Mouse (Mus musculus) G1E (cell line): ENCODE data around the gene Pdss1. TPM values are rescaled to one million over a fixed set of nuclear protein-coding genes. Genes with fewer than 3 reads are reported as not detected.
"Not testable (repeated sequence)": the region's sequence is repeated elsewhere in the genome, so short reads cannot be mapped to it uniquely, and the experiment has no call there.

Experiments
- ATAC-seq: 2 replicates; pipeline ENCODE4 v1.8.0; 2016; ENCODE audit warnings: mild to moderate bottlenecking; ENCODE audit not compliant: insufficient number of reproducible peaks, poor library complexity, low FRiP score, severe bottlenecking; ENCODE audit errors: extremely low read depth
- DNase-seq: peaks from one replicate; pipeline ENCODE4 v3.0.0; 2012; ENCODE audit warnings: low spot score
- H3K27me3 ChIP-seq: 2 replicates; pipeline ENCODE4 v1.6.1; 2012; ENCODE audit warnings: mild to moderate bottlenecking, low read length, inconsistent platforms; ENCODE audit not compliant: insufficient read depth
- H3K36me3 ChIP-seq: replicated peaks from 2 replicates; pipeline ENCODE3; 2012; ENCODE audit warnings: mild to moderate bottlenecking, inconsistent platforms
- H3K4me1 ChIP-seq: 2 replicates; pipeline ENCODE4 v1.6.1; 2012; ENCODE audit warnings: low read depth, low read length, inconsistent platforms, mixed read lengths; ENCODE audit not compliant: insufficient read depth
- H3K4me3 ChIP-seq: 2 replicates; pipeline ENCODE4 v1.5.1; 2012; ENCODE audit warnings: low read depth, mild to moderate bottlenecking, inconsistent platforms, low read length, moderate library complexity, mixed read lengths
- H3K9me3 ChIP-seq: replicated peaks from 2 replicates; pipeline ENCODE4 v1.6.1; 2012; ENCODE audit warnings: inconsistent platforms
- CTCF ChIP-seq: IDR thresholded peaks from 2 replicates; pipeline ENCODE4 v1.5.1; 2012; ENCODE audit warnings: low read depth, low read length, inconsistent platforms, mixed read lengths
- GATA1 ChIP-seq: IDR thresholded peaks from 2 replicates; pipeline ENCODE4 v1.6.1; 2012; ENCODE audit warnings: borderline replicate concordance, low read length, inconsistent platforms, mixed read lengths
- GATA2 ChIP-seq: IDR thresholded peaks from 2 replicates; pipeline ENCODE4 v1.6.1; 2012; ENCODE audit warnings: low read depth, low read length, inconsistent platforms, borderline replicate concordance
- POLR2AphosphoS5 ChIP-seq: IDR thresholded peaks from 2 replicates; pipeline ENCODE4 v1.6.1; 2012; ENCODE audit warnings: low read depth, low read length, inconsistent platforms; ENCODE audit not compliant: insufficient replicate concordance
- TAL1 ChIP-seq: conservative IDR thresholded peaks from 2 replicates; pipeline ENCODE4 v1.6.1; 2012; ENCODE audit warnings: low read depth, low read length, inconsistent platforms, mixed read lengths
- polyA plus RNA-seq: library from polyadenylated mRNA; stranded (reverse); fragments of >175 nt; gene quantifications from 2 replicates; pipeline ENCODE4 v1.2.3, GENCODE M21; 2012
- total RNA-seq, 2 experiments: library from RNA; stranded (forward) in 1 of 2; stranded (reverse) in 1 of 2; fragments of 200-1000 nt in 1 of 2; fragments of >200 nt in 1 of 2; fragmentation: Nextera tagmentation in 1 of 2; gene quantifications; 2 replicates each; pipeline ENCODE4 v1.2.3; 2014 to 2017

Gene Pdss1
- total and polyA plus RNA-seq, 3 experiments, result 13.5 to 21.9 (median 19.6) TPM

DNA sequence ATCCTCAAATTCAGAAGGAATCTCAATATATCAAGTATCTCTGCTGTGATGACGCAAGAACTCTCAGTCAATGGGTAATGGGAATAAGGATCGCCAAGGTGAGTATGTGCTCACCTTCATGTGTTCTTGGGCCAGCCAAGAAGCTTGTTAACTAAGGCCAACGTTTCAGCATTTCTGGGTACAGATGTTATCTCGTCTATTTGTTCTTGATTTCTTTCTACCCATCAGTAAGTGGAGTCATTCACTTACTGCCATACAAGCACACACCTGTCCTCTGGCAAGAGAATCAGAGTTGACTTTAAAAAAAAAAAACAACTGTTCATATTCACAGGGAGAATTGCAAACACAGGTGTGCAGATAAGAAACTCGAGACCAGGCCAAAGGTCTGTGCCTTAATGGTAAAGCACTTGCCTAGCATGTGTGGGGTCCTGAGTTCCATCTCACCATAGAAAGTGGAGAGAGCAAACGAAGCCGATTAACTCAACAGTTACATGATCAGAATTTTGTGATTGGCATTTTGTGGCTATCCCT lies 28.4 kb upstream of the Pdss1 start:
- DNase-seq, result no peak
- H3K27me3 ChIP-seq, result no peaks in the 10 kb centered on the region
- TF ChIP-seq GATA2, result no peak
- no peak for TF ChIP-seq GATA1
- no peak for TF ChIP-seq CTCF
- no peak for TF ChIP-seq POLR2AphosphoS5
- TF ChIP-seq TAL1, result no peak
- H3K4me3 ChIP-seq, result no peak overlapping the region
- ATAC-seq, result no peak
- no peaks in the 10 kb centered on the region for H3K4me1 ChIP-seq
- no peaks in the 10 kb centered on the region for H3K9me3 ChIP-seq
- H3K36me3 ChIP-seq, result peaks cover 79% of the 10 kb centered on the region

DNA sequence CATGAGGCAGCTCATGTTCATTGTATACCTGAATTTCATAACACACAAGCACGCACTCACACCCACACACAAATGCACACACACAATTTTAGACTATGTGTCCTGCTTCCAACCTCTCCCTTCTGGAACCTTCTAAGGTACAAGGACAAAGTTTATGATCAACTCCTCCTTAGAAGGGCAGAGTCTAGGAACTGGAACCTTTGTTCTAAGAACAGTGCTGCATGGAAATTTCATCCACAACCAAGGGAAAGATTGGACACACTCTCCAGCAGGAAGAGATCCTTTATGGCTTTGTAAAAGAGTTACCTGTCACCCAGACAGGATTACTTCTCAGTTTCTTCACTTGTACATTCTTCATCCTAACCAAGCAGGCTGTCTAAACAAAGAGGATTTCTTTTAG lies 22.2 kb upstream of the Pdss1 start:
- Histone ChIP-seq H3K36me3 (peaks cover 71% of the 10 kb centered on the region), H3K27me3 (no peaks in the 10 kb centered on the region), H3K4me3 (no peak overlapping the region), H3K4me1 (no peaks in the 10 kb centered on the region), H3K9me3 (no peaks in the 10 kb centered on the region)
- ATAC-seq, result no peak
- DNase-seq, result no peak
- TF ChIP-seq CTCF (no peak), TAL1 (no peak), POLR2AphosphoS5 (no peak), GATA1 (no peak), GATA2 (no peak)

DNA sequence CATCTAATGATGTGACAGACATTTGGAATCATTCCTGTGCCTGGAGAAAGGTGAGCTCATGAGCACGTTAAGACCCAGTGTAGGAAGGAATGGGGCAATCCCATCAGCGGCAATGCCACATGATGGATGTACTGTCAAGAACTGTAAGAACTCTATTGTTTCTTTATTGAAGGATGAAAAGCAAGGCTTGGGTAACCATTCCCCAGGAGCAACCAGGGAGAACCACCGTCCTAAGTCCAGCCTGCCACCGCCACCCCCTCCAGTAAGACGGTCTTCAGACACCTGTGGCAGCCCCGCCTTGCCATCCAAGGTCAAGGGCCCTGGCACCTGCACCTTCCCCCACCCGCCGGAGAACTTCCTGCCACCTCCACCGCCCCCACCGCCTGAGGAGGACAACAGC lies 20.7 kb upstream of the Pdss1 start:
- ATAC-seq, result no peak
- Histone ChIP-seq H3K4me3 (no peak overlapping the region), H3K9me3 (no peaks in the 10 kb centered on the region), H3K4me1 (no peaks in the 10 kb centered on the region), H3K36me3 (peaks cover 59% of the 10 kb centered on the region), H3K27me3 (peaks cover 4% of the 10 kb centered on the region; the same call in 1 of the 2 replicates)
- DNase-seq, result no peak
- TF ChIP-seq GATA1, result no peak
- TF ChIP-seq CTCF, result no peak
- no peak for TF ChIP-seq TAL1
- TF ChIP-seq GATA2, result no peak
- TF ChIP-seq POLR2AphosphoS5, result no peak

DNA sequence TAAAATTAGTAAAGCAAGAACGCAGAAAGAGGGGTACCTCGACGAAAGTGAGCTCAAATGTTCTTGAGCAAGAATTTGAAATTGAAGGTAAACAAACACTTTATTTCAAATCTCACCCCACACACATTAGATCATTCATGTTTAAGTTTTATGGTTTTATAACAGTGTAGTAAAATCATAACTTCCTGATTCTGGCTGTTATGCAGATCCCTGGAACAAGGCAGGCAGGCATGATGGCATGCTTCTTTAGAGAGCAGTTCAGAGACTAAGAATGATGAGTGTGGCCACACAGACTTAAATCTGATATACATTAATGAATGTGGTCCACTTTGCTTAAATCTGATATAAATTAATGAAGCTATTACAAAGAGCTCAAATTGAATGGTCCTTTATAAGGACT lies 18.7 kb upstream of the Pdss1 start:
- Histone ChIP-seq H3K4me1 (no peaks in the 10 kb centered on the region), H3K4me3 (no peak overlapping the region), H3K36me3 (peaks cover 41% of the 10 kb centered on the region), H3K27me3 (peaks cover 4% of the 10 kb centered on the region; the same call in 1 of the 2 replicates), H3K9me3 (no peaks in the 10 kb centered on the region)
- no peak for TF ChIP-seq CTCF
- no peak for TF ChIP-seq TAL1
- TF ChIP-seq POLR2AphosphoS5, result no peak
- no peak for TF ChIP-seq GATA2
- TF ChIP-seq GATA1, result no peak
- no peak for DNase-seq
- ATAC-seq, result no peak

DNA sequence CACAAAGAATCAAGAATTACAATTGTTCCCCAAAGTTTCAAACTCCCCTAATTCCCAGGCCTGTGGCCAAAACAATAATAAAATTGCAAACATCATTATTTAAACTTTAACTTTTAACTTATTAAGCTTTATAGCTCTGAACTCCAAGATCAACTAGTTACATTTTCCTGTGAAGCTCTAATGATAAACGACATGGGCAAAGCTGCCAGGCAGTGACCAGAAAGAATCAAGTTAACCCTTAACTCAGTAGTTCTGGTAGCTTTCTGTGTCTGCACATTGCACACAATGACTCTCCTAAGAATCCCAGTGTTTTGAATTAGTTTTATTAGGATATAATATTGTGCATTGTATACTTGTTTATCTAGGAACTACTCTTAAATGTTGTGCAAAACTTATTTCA lies 16.5 kb upstream of the Pdss1 start:
- no peak for TF ChIP-seq GATA1
- no peak for TF ChIP-seq GATA2
- TF ChIP-seq POLR2AphosphoS5, result no peak
- no peak for TF ChIP-seq CTCF
- TF ChIP-seq TAL1, result no peak
- Histone ChIP-seq H3K4me3 (no peak overlapping the region), H3K36me3 (peaks cover 22% of the 10 kb centered on the region), H3K27me3 (peaks cover 4% of the 10 kb centered on the region; the same call in 1 of the 2 replicates), H3K9me3 (no peaks in the 10 kb centered on the region), H3K4me1 (no peaks in the 10 kb centered on the region)
- no peak for DNase-seq
- no peak for ATAC-seq

DNA sequence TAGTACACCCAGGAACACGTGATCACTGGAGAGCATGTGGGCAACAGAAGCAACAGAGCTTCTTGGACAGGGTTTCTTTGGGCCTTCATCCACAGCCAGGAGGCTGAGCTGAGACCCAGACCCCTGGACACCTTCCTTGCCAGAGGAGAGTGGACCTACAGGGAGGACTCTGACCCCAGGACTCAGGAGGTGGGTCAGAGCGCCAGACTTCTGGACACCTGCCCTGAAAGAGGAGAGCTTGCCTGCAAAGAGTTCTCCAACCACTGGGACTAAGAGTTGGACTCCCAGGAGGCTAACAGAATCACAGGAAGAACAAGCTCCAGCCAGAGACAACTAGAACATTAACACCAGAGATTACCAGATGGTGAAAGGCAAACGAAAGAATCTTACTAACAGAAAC lies 14.6 kb upstream of the Pdss1 start:
- not testable (repeated sequence) for H3K27me3 ChIP-seq, H3K9me3 ChIP-seq, H3K4me3 ChIP-seq, H3K36me3 ChIP-seq, ATAC-seq, H3K4me1 ChIP-seq, DNase-seq

DNA sequence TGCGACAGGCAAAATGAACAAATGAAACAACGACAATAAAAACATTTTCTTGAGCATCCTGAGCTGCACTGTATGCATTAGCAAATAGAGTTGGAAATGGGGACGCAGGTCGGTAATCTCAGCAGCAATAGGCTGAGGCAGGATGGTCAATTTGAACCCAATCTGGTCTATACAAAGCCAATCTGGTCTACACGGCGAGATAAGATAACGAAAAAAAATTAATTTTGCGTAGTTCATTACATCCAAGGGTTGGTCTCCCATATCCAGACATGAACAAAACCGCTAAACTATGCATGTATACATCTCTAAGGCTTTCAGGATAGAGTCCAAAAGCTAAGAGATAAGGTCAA lies 415 bp upstream of the Pdss1 start:
- Histone ChIP-seq H3K4me3 (peak overlapping the region; percentile 98), H3K4me1 (peaks cover 18% of the 10 kb centered on the region; the same call in 1 of the 2 replicates), H3K9me3 (no peaks in the 10 kb centered on the region), H3K27me3 (no peaks in the 10 kb centered on the region), H3K36me3 (peaks cover 15% of the 10 kb centered on the region)
- ATAC-seq (no peak), DNase-seq (no peak)
- TF ChIP-seq GATA1 (no peak), CTCF (no peak), GATA2 (no peak)
